Comparison of ENCODE assay signal across 26 mouse cellular contexts in genomic region chr2:132927298-132927697, GRCm38 (mm10). TPM values are rescaled to one million over a fixed set of nuclear protein-coding genes. Genes with fewer than 3 reads are reported as not detected.
DNase-seq lines count a peak whose midpoint lies in the region; ATAC-seq and TF ChIP-seq lines count a peak whose summit lies in the region.
"Had no signal": no experiment of that assay in that cellular context is flagged by ENCODE, and none has a peak within 500 bp of the region (broad histone marks: within the 10 kb centered on the region; RNA-seq: fewer than 3 reads in every experiment).

No protein-coding gene starts in this region.

- H3K9me3 ChIP-seq in forebrain, embryonic 13.5 days (replicated peaks) = 0 out of 2 replicates have a peak, but pooled peaks cover 5% of the 10 kb centered on the region
- H3K9me3 ChIP-seq in forebrain, embryonic 10.5 days = no peaks in the 10 kb centered on the region
- no peaks in the 10 kb centered on the region for H3K9me3 ChIP-seq in hindbrain, embryonic 13.5 days
- no peaks in the 10 kb centered on the region for H3K9me3 ChIP-seq in hindbrain, embryonic 10.5 days
- no peaks in the 10 kb centered on the region for H3K9me3 ChIP-seq in forebrain, postnatal 0 days (ENCODE audit: low read length)
- H3K9me3 ChIP-seq: embryonic facial prominence, embryonic 12.5 days; heart, embryonic 15.5 days had no signal

- no peaks in the 10 kb centered on the region for H3K27me3 ChIP-seq in forebrain, embryonic 13.5 days
- H3K27me3 ChIP-seq in forebrain, embryonic 10.5 days (ENCODE audit: poor library complexity, severe bottlenecking) = no peaks in the 10 kb centered on the region
- no peaks in the 10 kb centered on the region for H3K27me3 ChIP-seq in hindbrain, embryonic 13.5 days
- H3K27me3 ChIP-seq in hindbrain, embryonic 10.5 days (ENCODE audit: insufficient read depth, poor library complexity, severe bottlenecking) = no peaks in the 10 kb centered on the region
- no peaks in the 10 kb centered on the region for H3K27me3 ChIP-seq in forebrain, postnatal 0 days (ENCODE audit: insufficient read depth, low read length)
- H3K27me3 ChIP-seq: embryonic facial prominence, embryonic 12.5 days; heart, embryonic 15.5 days had no signal

- no peak overlapping the region for H3K27ac ChIP-seq in forebrain, embryonic 13.5 days
- no peak overlapping the region for H3K27ac ChIP-seq in forebrain, embryonic 10.5 days
- no peak overlapping the region for H3K27ac ChIP-seq in hindbrain, embryonic 13.5 days
- H3K27ac ChIP-seq in hindbrain, embryonic 10.5 days = no peak overlapping the region
- H3K27ac ChIP-seq in forebrain, postnatal 0 days (ENCODE audit: low read depth, low read length) = 0 out of 2 replicates have a peak overlapping the region, but pooled peaks have one; percentile 5
- H3K27ac ChIP-seq: embryonic facial prominence, embryonic 12.5 days; heart, adult 2 months; heart, embryonic 15.5 days had no signal

- no peaks in the 10 kb centered on the region for H3K36me3 ChIP-seq in forebrain, embryonic 13.5 days (ENCODE audit: poor library complexity, severe bottlenecking)
- H3K36me3 ChIP-seq in forebrain, embryonic 10.5 days (replicated peaks) = no peaks in the 10 kb centered on the region
- no peaks in the 10 kb centered on the region for H3K36me3 ChIP-seq in hindbrain, embryonic 13.5 days
- no peaks in the 10 kb centered on the region for H3K36me3 ChIP-seq in hindbrain, embryonic 10.5 days
- no peaks in the 10 kb centered on the region for H3K36me3 ChIP-seq in forebrain, postnatal 0 days (ENCODE audit: insufficient read depth)
- H3K36me3 ChIP-seq: embryonic facial prominence, embryonic 12.5 days; heart, embryonic 15.5 days had no signal

- H3K4me1 ChIP-seq in forebrain, embryonic 13.5 days = no peaks in the 10 kb centered on the region
- H3K4me1 ChIP-seq in forebrain, embryonic 10.5 days = peaks cover 5% of the 10 kb centered on the region; the same call in 1 of the 2 replicates
- H3K4me1 ChIP-seq in hindbrain, embryonic 13.5 days (replicated peaks) = no peaks in the 10 kb centered on the region
- peaks cover 2% of the 10 kb centered on the region for H3K4me1 ChIP-seq in hindbrain, embryonic 10.5 days (replicated peaks)
- no peaks in the 10 kb centered on the region for H3K4me1 ChIP-seq in forebrain, postnatal 0 days (ENCODE audit: insufficient read depth)
- H3K4me1 ChIP-seq: embryonic facial prominence, embryonic 12.5 days; heart, embryonic 15.5 days had no signal

- no peak overlapping the region for H3K4me3 ChIP-seq in forebrain, embryonic 13.5 days
- no peak overlapping the region for H3K4me3 ChIP-seq in forebrain, embryonic 10.5 days
- H3K4me3 ChIP-seq in hindbrain, embryonic 13.5 days = no peak overlapping the region
- no peak overlapping the region for H3K4me3 ChIP-seq in hindbrain, embryonic 10.5 days
- H3K4me3 ChIP-seq in forebrain, postnatal 0 days (ENCODE audit: low read depth, low read length) = no peak overlapping the region
- H3K4me3 ChIP-seq: embryonic facial prominence, embryonic 12.5 days; heart, adult 2 months; heart, embryonic 15.5 days had no signal

- no peak for TF ChIP-seq CTCF in forebrain, postnatal 0 days (IDR thresholded peaks at IDR 0.05; ENCODE audit: low read depth)

- 59% methylated on average over 2 of the region's 2 CpGs for WGBS in forebrain, embryonic 13.5 days
- WGBS in forebrain, embryonic 10.5 days = 84% methylated on average over 2 of the region's 2 CpGs
- 78% methylated on average over 2 of the region's 2 CpGs for WGBS in hindbrain, embryonic 13.5 days
- WGBS in hindbrain, embryonic 10.5 days = 84% methylated on average over 2 of the region's 2 CpGs
- WGBS in forebrain, postnatal 0 days = 58% methylated on average over 2 of the region's 2 CpGs

- ATAC-seq in forebrain, embryonic 13.5 days = peak; percentile 78
- no peak for ATAC-seq in hindbrain, embryonic 13.5 days (ENCODE audit: low FRiP score)
- ATAC-seq in forebrain, postnatal 0 days = peak; percentile 82
- ATAC-seq in CD4-positive, CD25-positive, alpha-beta regulatory T cell, adult 4 months = no peak
- ATAC-seq: activated CD4-positive, CD25-positive, alpha-beta regulatory T cell, adult 4 months; hindbrain, embryonic 16.5 days; Patski had no signal

- no peak for DNase-seq in forebrain, embryonic 10.5 days (ENCODE audit: extremely low spot score, low spot score)
- no peak for DNase-seq in hindbrain, embryonic 10.5 days (ENCODE audit: low spot score)
- peak; percentile 35 for DNase-seq in brain, adult 2 months (ENCODE audit: low read depth, low spot score)
- peak; percentile 64 for DNase-seq in forebrain, postnatal 0 days
- DNase-seq: adrenal gland, postnatal 14 days; cerebellum, adult 2 months; cerebellum, postnatal 14 days; gastrocnemius, postnatal 14 days; heart, adult 2 months; heart, postnatal 14 days; kidney, adult 11 months had no signal

- no peak overlapping the region for H3K4me2 ChIP-seq in forebrain, embryonic 13.5 days
- H3K4me2 ChIP-seq in hindbrain, embryonic 13.5 days = no peak overlapping the region
- H3K4me2 ChIP-seq in forebrain, postnatal 0 days (ENCODE audit: low read depth) = no peak overlapping the region
- H3K4me2 ChIP-seq: embryonic facial prominence, embryonic 12.5 days; heart, embryonic 11.5 days; heart, embryonic 15.5 days had no signal

- no peak overlapping the region for H3K9ac ChIP-seq in forebrain, embryonic 13.5 days
- H3K9ac ChIP-seq in hindbrain, embryonic 13.5 days = peak overlapping the region; percentile 8; the same call in 1 of the 2 replicates
- no peak overlapping the region; the same call in 1 of the 2 replicates for H3K9ac ChIP-seq in forebrain, postnatal 0 days
- H3K9ac ChIP-seq: embryonic facial prominence, embryonic 12.5 days; heart, embryonic 15.5 days had no signal

RNA-seq across cellular contexts. Expression of gene Fermt1, which starts 18.4 kb away (rescaled TPM):
- 0.04 TPM in 1 of 2 replicates, not detected in the other for polyA plus RNA-seq in forebrain, embryonic 13.5 days (2015; fragmentation: Nextera tagmentation; extraction: Ambion mirVana)
- 7.5 and 9.3 TPM in 2 replicates for polyA plus RNA-seq in forebrain, embryonic 10.5 days (2016; fragmentation: Nextera tagmentation; extraction: Ambion mirVana)
- polyA plus RNA-seq in hindbrain, embryonic 13.5 days (2015; fragmentation: Nextera tagmentation; extraction: Ambion mirVana) = 0.66 TPM in 1 of 2 replicates, not detected in the other
- polyA plus RNA-seq in hindbrain, embryonic 10.5 days (2016; fragmentation: Nextera tagmentation; extraction: Ambion mirVana) = 8.6 and 8.7 TPM in 2 replicates
- not detected in 2 replicates for total RNA-seq in forebrain, postnatal 0 days (2014; rRNA removed)
- polyA plus RNA-seq in forebrain, postnatal 0 days (2015; fragmentation: Nextera tagmentation; extraction: Ambion mirVana) = not detected in 2 replicates
- polyA plus RNA-seq in CD4-positive, CD25-positive, alpha-beta regulatory T cell, adult 4 months (2017; shearing (Covaris generic)) = under 1 TPM in 1 of 2 experiments, not detected in 1; 0.22 TPM
- total RNA-seq: adrenal gland, adult 18-20 months; adrenal gland, postnatal 14 days; CH12.LX; gastrocnemius, adult 18-20 months; gastrocnemius, postnatal 14 days; heart, adult 2 months; hematopoietic stem cell, adult 5-6 weeks had no signal
- polyA plus RNA-seq: activated CD4-positive, CD25-positive, alpha-beta regulatory T cell, adult 4 months; C2C12; cerebellum, adult 2 months; frontal cortex, adult 2 months had no signal

RNA-seq across cellular contexts. Expression of gene Lrrn4, which starts 46.6 kb away (rescaled TPM):
- 0.04 and 0.15 TPM in 2 replicates for polyA plus RNA-seq in forebrain, embryonic 13.5 days (2015; fragmentation: Nextera tagmentation; extraction: Ambion mirVana)
- polyA plus RNA-seq in forebrain, embryonic 10.5 days (2016; fragmentation: Nextera tagmentation; extraction: Ambion mirVana) = 0.62 and 0.70 TPM in 2 replicates
- polyA plus RNA-seq in hindbrain, embryonic 13.5 days (2015; fragmentation: Nextera tagmentation; extraction: Ambion mirVana) = 0.10 TPM in 1 of 2 replicates, not detected in the other
- polyA plus RNA-seq in hindbrain, embryonic 10.5 days (2016; fragmentation: Nextera tagmentation; extraction: Ambion mirVana) = 0.31 and 0.45 TPM in 2 replicates
- 0.46 and 1.5 TPM in 2 replicates for total RNA-seq in forebrain, postnatal 0 days (2014; rRNA removed)
- polyA plus RNA-seq in forebrain, postnatal 0 days (2015; fragmentation: Nextera tagmentation; extraction: Ambion mirVana) = 0.30 and 0.47 TPM in 2 replicates
- polyA plus RNA-seq in CD4-positive, CD25-positive, alpha-beta regulatory T cell, adult 4 months (2017; shearing (Covaris generic)) = 1 to 10 TPM in 1 of 2 experiments, under 1 TPM in 1; 0.51 to 1.0 TPM
- total RNA-seq: CH12.LX; gastrocnemius, adult 18-20 months; gastrocnemius, postnatal 14 days had no signal
- polyA plus RNA-seq: C2C12, Patski had no signal

Comparison
In these comparisons a context has a peak if more than half of its experiments do, and no peak if none do; other contexts are left out.
1. DNase-seq: peak in brain, adult 2 months (single experiment) and forebrain, postnatal 0 days (single experiment); none in forebrain, embryonic 10.5 days (single experiment) and hindbrain, embryonic 10.5 days (single experiment).
2. ATAC-seq: peak in forebrain, embryonic 13.5 days (single experiment) and forebrain, postnatal 0 days (single experiment); none in hindbrain, embryonic 13.5 days (single experiment) and CD4-positive, CD25-positive, alpha-beta regulatory T cell, adult 4 months (single experiment).